Mouse (Mus musculus): ENCODE measurements at regions not wholly inside any gene's neighbourhood (a gene's known extent, or its start where the extent isn't known, plus 50 kb on each side); places are given as distances from the start of the nearest gene placed in this dataset.

DNA sequence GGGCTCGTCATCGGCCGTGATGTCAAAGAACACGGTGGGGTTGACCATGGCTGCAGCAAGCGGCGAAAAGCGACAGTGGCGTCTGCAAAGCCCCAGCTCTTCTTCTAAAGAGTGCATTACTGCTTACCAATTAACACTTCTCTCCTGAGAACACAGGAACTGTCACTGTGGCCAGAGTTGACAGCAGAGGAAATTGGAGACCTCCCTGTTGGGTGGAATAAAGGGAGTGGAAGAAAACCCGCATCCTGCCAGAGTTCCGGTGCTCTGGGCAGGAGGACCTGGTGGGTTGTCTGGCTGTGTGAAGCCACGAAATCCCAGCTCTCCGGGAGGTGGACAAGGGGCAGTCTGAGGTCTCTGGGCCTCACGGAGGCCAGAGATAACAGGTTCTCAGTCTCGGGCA, 63.4 kb downstream of the Rbm43 start:
- Histone ChIP-seq H3K9ac (replicated peaks) (no peak overlapping the region), H3K4me3 (no peak overlapping the region), H3K27me3 (no peaks in the 10 kb centered on the region), H3K36me3 (no peaks in the 10 kb centered on the region), H3K9me3 (no peaks in the 10 kb centered on the region), H3K27ac (replicated peaks) (no peak overlapping the region), H3K4me2 (replicated peaks) (no peak overlapping the region), H3K4me1 (no peaks in the 10 kb centered on the region)
- 93% methylated on average over 14 of the region's 14 CpGs for WGBS
- ATAC-seq (replicated peaks), result no peak

Data from forebrain, embryonic 15.5 days (tissue).